Mouse (Mus musculus): ENCODE measurements around the gene Plekhf1. TPM values are rescaled to one million over a fixed set of nuclear protein-coding genes. Genes with fewer than 3 reads are reported as not detected.

Gene Plekhf1
- polyA plus RNA-seq, 1 experiment from 2014 or later = 1.6 TPM

DNA sequence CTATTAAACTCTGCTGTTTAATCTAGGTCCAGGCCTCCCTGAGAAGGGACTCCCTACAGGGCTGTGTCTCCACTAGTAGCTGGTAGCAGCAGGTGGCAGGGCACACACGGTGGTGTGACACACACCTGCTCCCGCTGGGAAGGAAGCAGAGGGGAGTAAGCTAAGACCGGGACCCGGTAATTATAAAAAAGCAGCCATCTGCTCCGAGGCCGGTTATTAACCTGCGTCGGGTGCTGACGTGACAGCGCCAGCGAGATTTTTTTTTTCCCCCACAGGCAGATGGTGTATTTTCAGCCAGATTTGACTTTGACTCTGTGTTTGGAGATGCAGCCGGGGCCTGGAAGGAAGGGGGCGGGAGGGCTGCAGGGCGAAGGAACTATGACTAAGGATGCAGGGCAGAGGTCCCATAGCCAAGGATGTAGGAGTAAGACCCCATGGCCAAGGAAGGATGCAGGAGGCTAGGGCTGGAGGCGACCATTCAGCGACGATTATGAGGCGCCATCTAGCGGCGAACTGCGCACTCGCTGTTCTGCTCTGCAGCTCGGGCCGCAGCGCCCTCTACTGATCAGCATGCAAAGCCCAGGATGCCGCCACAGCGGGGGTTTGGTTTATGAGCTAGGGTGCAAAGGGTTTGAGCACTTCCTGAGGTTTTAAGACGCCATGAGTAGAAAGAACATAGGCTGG, 27.1 kb downstream of the Plekhf1 start:
- H3K4me3 ChIP-seq (ENCODE audit: low read depth, low read length) = no peak overlapping the region
- no peaks in the 10 kb centered on the region for H3K4me1 ChIP-seq (ENCODE audit: control insufficient read depth, insufficient read depth, low read length)
- H3K27me3 ChIP-seq (ENCODE audit: control insufficient read depth, insufficient read depth, low read length) = peaks cover 3% of the 10 kb centered on the region; the same call in 1 of the 2 replicates
- no peak overlapping the region for H3K9ac ChIP-seq (ENCODE audit: low read depth, low read length)
- 5% methylated on average over 28 of the region's 28 CpGs for WGBS (ENCODE audit: insufficient replicate concordance)
- H3K27ac ChIP-seq (ENCODE audit: low read depth, low read length) = no peak overlapping the region
- no peaks in the 10 kb centered on the region for H3K9me3 ChIP-seq (replicated peaks; ENCODE audit: control insufficient read depth, low read length)
- no peaks in the 10 kb centered on the region for H3K36me3 ChIP-seq (ENCODE audit: control insufficient read depth, insufficient read depth, low read length)
- H3K4me2 ChIP-seq = peak overlapping the region; percentile 55
- ATAC-seq (replicated peaks; ENCODE audit: insufficient number of reproducible peaks, low FRiP score, low TSS enrichment) = peak; percentile 39; the same call in 1 of the 2 replicates

DNA sequence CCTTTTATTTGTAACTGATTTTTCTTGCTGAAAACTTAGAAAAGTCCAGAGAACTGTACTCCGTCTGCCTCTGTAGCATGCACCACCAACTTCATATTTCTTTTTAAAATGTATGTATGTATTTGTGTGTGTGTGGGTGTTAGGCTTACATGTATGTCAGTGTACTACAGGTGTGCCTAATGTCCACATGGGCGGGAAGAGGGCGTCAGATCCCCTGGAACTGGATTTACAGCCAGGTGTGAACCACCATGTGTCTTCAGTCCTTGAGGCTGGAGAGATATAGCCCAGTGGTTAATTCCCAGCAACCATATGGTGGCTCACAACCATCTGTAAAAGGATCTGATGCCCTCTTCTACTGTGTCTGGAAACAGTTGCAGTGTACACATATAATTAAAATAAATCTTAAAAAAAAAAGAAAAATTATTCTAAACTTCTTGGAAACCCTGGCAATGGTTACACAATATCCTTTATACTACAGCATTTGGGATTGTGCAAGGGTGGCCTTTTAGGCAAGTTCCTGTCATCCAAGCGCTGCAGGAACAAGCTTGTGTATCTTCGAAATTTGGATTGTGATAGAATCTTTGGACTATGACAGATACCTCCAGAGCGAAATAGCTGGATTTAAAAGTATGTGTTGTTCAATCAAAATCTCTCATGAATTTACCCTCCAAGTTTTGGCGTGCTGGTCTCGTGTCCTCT, 27.8 kb downstream of the Plekhf1 start:
- H3K9ac ChIP-seq (ENCODE audit: low read depth, low read length) = no peak overlapping the region
- 60% methylated on average over 8 of the region's 8 CpGs for WGBS (ENCODE audit: insufficient replicate concordance)
- ATAC-seq (replicated peaks; ENCODE audit: insufficient number of reproducible peaks, low FRiP score, low TSS enrichment) = no peak
- H3K27me3 ChIP-seq (ENCODE audit: control insufficient read depth, insufficient read depth, low read length) = peaks cover 3% of the 10 kb centered on the region; the same call in 1 of the 2 replicates
- no peak overlapping the region for H3K4me2 ChIP-seq
- H3K9me3 ChIP-seq (replicated peaks; ENCODE audit: control insufficient read depth, low read length) = no peaks in the 10 kb centered on the region
- no peak overlapping the region for H3K4me3 ChIP-seq (ENCODE audit: low read depth, low read length)
- no peak overlapping the region for H3K27ac ChIP-seq (ENCODE audit: low read depth, low read length)
- no peaks in the 10 kb centered on the region for H3K36me3 ChIP-seq (ENCODE audit: control insufficient read depth, insufficient read depth, low read length)
- no peaks in the 10 kb centered on the region for H3K4me1 ChIP-seq (ENCODE audit: control insufficient read depth, insufficient read depth, low read length)

DNA sequence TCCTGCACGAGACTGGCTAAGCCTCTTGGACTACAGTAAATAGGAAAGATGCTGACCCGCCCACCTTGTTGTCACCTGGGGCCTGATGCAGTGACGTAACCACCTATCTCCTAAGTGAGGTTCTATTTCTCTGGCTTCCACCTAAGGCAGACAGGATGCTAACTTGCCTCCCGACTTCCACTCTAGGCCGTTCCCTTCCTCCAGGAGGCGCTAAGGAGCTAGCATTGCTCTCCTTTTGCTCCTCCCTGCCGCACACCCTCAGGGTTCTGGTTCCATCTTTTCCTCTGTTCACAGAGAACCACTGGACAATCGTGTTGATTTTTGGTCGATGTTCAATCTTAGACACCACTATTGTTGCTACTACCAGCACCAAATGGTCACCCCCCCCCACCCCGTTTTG, 36.2 kb downstream of the Plekhf1 start:
- peaks cover 6% of the 10 kb centered on the region; the same call in 1 of the 2 replicates for H3K36me3 ChIP-seq (ENCODE audit: control insufficient read depth, insufficient read depth, low read length)
- ATAC-seq (replicated peaks; ENCODE audit: insufficient number of reproducible peaks, low FRiP score, low TSS enrichment) = no peak
- WGBS (ENCODE audit: insufficient replicate concordance) = 48% methylated on average over 10 of the region's 10 CpGs

GRCm38 (mm10) chr7:38191146-38191545, 36.7 kb downstream of the Plekhf1 start:
- 62% methylated on average over 8 of the region's 8 CpGs for WGBS (ENCODE audit: insufficient replicate concordance)
- Histone ChIP-seq H3K9me3 (replicated peaks; ENCODE audit: control insufficient read depth, low read length) (no peaks in the 10 kb centered on the region), H3K4me3 (ENCODE audit: low read depth, low read length) (no peak overlapping the region), H3K9ac (ENCODE audit: low read depth, low read length) (no peak overlapping the region), H3K36me3 (ENCODE audit: control insufficient read depth, insufficient read depth, low read length) (peaks cover 6% of the 10 kb centered on the region; the same call in 1 of the 2 replicates), H3K4me1 (ENCODE audit: control insufficient read depth, insufficient read depth, low read length) (no peaks in the 10 kb centered on the region), H3K27ac (ENCODE audit: low read depth, low read length) (no peak overlapping the region), H3K27me3 (ENCODE audit: control insufficient read depth, insufficient read depth, low read length) (no peaks in the 10 kb centered on the region), H3K4me2 (no peak overlapping the region)
- no peak for ATAC-seq (replicated peaks; ENCODE audit: insufficient number of reproducible peaks, low FRiP score, low TSS enrichment)

More for the DNA sequence above, 36.2 kb downstream of the Plekhf1 start:
- H3K4me1 ChIP-seq (ENCODE audit: control insufficient read depth, insufficient read depth, low read length) = no peaks in the 10 kb centered on the region
- H3K4me2 ChIP-seq = no peak overlapping the region
- H3K9me3 ChIP-seq (replicated peaks; ENCODE audit: control insufficient read depth, low read length) = no peaks in the 10 kb centered on the region
- no peak overlapping the region for H3K27ac ChIP-seq (ENCODE audit: low read depth, low read length)
- H3K4me3 ChIP-seq (ENCODE audit: low read depth, low read length) = no peak overlapping the region
- no peaks in the 10 kb centered on the region for H3K27me3 ChIP-seq (ENCODE audit: control insufficient read depth, insufficient read depth, low read length)
- no peak overlapping the region for H3K9ac ChIP-seq (ENCODE audit: low read depth, low read length)

GRCm38 (mm10) chr7:38190056-38190835, 37.6 kb downstream of the Plekhf1 start:
- H3K9ac ChIP-seq (ENCODE audit: low read depth, low read length) = no peak overlapping the region
- peaks cover 6% of the 10 kb centered on the region; the same call in 1 of the 2 replicates for H3K36me3 ChIP-seq (ENCODE audit: control insufficient read depth, insufficient read depth, low read length)
- no peaks in the 10 kb centered on the region for H3K4me1 ChIP-seq (ENCODE audit: control insufficient read depth, insufficient read depth, low read length)
- H3K27ac ChIP-seq (ENCODE audit: low read depth, low read length) = no peak overlapping the region
- ATAC-seq (replicated peaks; ENCODE audit: insufficient number of reproducible peaks, low FRiP score, low TSS enrichment) = no peak
- no peaks in the 10 kb centered on the region for H3K27me3 ChIP-seq (ENCODE audit: control insufficient read depth, insufficient read depth, low read length)
- H3K9me3 ChIP-seq (replicated peaks; ENCODE audit: control insufficient read depth, low read length) = no peaks in the 10 kb centered on the region
- H3K4me3 ChIP-seq (ENCODE audit: low read depth, low read length) = no peak overlapping the region
- H3K4me2 ChIP-seq = no peak overlapping the region
- WGBS (ENCODE audit: insufficient replicate concordance) = 88% methylated on average over 8 of the region's 8 CpGs

GRCm38 (mm10) chr7:38189136-38189982, 38.5 kb downstream of the Plekhf1 start:
- H3K27me3 ChIP-seq (ENCODE audit: control insufficient read depth, insufficient read depth, low read length) = no peaks in the 10 kb centered on the region
- H3K9ac ChIP-seq (ENCODE audit: low read depth, low read length) = no peak overlapping the region
- no peak overlapping the region for H3K4me3 ChIP-seq (ENCODE audit: low read depth, low read length)
- H3K36me3 ChIP-seq (ENCODE audit: control insufficient read depth, insufficient read depth, low read length) = peaks cover 3% of the 10 kb centered on the region; the same call in 1 of the 2 replicates
- 0 out of 2 replicates have a peak, but pooled peaks cover under 1% of the 10 kb centered on the region for H3K4me1 ChIP-seq (ENCODE audit: control insufficient read depth, insufficient read depth, low read length)
- no peak overlapping the region for H3K27ac ChIP-seq (ENCODE audit: low read depth, low read length)
- ATAC-seq (replicated peaks; ENCODE audit: insufficient number of reproducible peaks, low FRiP score, low TSS enrichment) = no peak
- no peaks in the 10 kb centered on the region for H3K9me3 ChIP-seq (replicated peaks; ENCODE audit: control insufficient read depth, low read length)
- WGBS (ENCODE audit: insufficient replicate concordance) = 77% methylated on average over 15 of the region's 15 CpGs
- no peak overlapping the region for H3K4me2 ChIP-seq

- Histone ChIP-seq H3K4me1 (ENCODE audit: control insufficient read depth, insufficient read depth, low read length) (0 out of 2 replicates have a peak, but pooled peaks cover 5% of the 10 kb centered on the region), H3K9ac (ENCODE audit: low read depth, low read length) (no peak overlapping the region), H3K36me3 (ENCODE audit: control insufficient read depth, insufficient read depth, low read length) (peaks cover 3% of the 10 kb centered on the region; the same call in 1 of the 2 replicates), H3K4me2 (no peak overlapping the region), H3K4me3 (ENCODE audit: low read depth, low read length) (no peak overlapping the region), H3K27ac (ENCODE audit: low read depth, low read length) (no peak overlapping the region), H3K27me3 (ENCODE audit: control insufficient read depth, insufficient read depth, low read length) (no peaks in the 10 kb centered on the region), H3K9me3 (replicated peaks; ENCODE audit: control insufficient read depth, low read length) (no peaks in the 10 kb centered on the region)
- no peak for ATAC-seq (replicated peaks; ENCODE audit: insufficient number of reproducible peaks, low FRiP score, low TSS enrichment)
- WGBS (ENCODE audit: insufficient replicate concordance) = 88% methylated on average over 8 of the region's 8 CpGs
These were observed 39.3 kb downstream of the Plekhf1 start for GRCm38 (mm10) chr7:38188281-38189075.
